Mouse (Mus musculus) gastrocnemius, postnatal 4 days (tissue): ENCODE measurements around the gene 4930590J08Rik. TPM values are rescaled to one million over a fixed set of nuclear protein-coding genes. Genes with fewer than 3 reads are reported as not detected.

Experiments
- DNase-seq, 2 experiments: peaks; one replicate each; pipeline ENCODE4 v3.0.0; 2021 to 2022; ENCODE audit warnings: low spot score in 2 of 2, mixed read lengths in 2 of 2
- total RNA-seq, 2 experiments: library from RNA; stranded (reverse); gene quantifications; 2 replicates each; pipeline ENCODE4 v1.2.3; 2021

Gene 4930590J08Rik
- total RNA-seq, 2 experiments from 2014 or later = 1.1 to 1.6 TPM

DNA sequence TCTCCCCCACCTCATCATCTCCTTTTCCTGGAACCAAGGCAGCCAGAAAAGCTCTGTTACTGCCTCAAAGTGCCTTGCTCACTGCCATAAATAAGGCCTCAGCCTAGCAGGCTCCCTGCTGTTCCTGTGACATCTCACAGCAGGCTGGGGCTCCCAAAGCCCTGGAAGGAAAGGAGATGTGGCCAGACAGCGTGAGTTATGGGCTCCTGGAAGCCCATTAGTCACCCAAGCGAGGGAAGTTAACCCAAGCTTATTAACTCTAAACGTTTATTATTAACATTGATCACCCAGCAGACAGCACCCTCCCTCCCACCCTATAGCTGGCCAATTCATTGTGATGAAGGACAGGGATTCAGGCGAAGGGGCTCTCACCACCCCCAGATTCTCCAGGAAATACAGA is 60.8 kb downstream of the 4930590J08Rik start:
- DNase-seq = no peak

DNA sequence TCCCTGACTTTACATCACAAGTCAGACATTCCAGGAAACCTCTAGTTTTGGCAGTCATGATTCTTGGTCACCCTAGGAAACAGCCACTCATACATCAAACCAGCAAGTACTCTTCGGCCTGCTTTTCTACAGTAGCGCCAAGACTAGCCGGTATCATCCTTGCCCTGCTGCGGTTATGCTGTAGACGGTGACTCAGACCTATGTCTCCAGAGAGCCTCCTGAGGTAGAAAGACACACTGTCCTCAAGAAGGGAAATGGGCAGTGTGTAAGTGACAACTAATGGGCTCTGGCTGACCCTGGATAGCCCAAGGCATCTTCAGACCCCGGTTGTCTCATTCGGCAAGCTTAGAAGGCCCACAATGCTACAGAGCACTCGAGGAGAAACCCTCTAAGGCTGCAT is 62.5 kb downstream of the 4930590J08Rik start:
- no peak for DNase-seq

DNA sequence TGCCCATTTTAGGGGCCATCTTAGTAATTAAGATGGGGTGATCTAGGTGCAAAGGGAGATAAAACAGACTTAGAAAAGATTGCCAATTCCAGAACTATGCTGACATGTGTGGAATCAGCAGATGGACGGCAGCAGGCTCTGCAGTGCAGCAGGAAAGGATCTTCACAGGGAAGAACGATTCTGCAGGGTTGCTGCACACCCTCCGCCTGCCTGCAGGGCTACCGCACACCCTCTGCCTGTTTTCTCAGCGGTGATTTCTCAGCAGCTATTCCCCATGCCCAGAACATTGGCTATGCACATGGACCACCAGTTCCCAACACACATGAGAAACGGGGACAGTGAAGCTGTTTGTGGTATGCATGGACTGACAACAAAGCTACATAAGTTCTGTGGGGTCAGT is 63.4 kb downstream of the 4930590J08Rik start:
- no peak for DNase-seq

DNA sequence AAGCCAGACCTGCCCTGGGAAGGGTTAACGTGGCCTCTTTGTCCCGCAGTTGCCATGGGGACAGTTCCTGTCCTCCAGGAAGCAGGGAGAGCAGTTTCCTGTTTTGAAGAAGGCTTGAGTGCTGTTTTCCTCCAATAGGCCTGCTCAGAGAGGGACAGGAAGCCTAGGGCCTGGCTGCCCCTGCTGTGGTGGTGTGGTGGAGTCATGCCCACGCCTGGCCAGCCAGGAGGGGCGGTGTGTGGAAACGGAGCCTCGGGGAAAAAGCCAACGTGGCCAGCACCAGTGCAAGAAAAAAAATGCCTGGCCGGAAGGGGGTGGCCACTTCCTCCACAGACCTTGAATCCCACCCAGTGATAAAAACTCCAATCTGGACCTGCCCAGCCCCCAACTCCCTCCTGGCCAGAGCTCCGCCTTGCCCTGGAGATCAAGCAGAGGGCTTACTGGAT is 69.6 kb downstream of the 4930590J08Rik start:
- peak; percentile 39 to 48 for DNase-seq

DNA sequence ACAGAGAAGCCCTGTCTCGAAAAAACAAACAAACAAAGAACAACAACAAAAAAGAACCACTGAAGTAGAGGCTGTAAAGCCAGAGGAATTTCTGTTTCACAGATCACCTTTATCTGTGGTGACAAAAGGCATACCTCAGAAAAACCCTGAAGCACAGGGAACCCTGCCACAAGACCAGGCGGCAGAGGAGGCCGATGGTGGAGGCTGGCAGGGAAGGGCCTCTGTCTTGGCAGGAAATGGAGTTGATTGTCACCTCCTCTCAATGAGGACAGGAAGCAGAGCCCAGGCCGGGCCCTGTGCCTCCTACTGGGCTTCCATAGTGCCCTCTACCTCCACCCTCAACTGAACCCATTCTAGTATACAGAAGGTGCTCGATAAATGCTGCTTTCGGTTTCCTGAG is 71.4 kb downstream of the 4930590J08Rik start:
- DNase-seq = no peak

DNA sequence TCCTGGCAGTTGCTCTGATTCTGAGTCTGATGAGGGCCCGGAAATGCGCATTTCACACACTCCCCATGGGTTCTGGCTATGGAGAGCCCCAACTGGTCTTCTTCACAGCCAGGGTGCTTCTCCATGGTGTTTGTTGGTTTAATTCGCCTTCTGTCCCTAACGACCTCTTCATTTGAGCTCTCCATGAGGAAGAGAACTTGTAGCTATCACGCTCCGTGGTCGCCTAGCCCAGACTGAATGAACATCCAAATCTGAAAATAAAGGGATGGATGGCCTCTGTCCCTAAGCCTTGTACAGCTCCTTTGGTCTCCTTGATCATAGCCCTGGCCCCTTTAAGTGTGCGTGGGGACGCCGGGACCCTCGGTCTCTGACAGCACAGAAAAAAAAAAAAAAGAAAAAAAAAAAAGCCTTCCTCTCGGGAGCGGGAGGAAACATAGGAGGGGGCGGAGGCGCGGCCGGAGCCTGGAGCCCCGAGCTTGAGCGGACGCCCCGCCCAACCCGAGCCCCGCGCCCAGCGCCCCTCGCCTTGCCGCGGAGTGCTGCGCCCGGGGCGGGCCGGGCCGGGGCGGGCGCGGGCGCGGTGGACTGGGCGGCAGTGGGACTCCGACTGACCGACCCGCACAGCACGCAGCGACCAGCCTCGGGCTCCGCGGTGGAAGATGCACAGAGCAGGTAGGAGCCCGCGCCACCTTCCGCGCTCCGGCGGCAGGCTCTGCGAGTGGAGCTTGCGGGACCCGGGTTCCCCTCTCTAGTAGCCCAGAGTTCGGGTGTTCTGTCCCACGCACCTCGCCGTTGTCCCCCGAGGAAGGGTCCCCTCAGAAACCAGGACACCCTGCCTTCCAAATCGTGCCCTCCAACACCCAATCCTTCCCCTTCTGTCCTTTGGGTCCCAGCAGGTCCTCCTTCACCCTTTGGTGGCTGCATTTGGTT is 76.0 kb downstream of the 4930590J08Rik start, which contains the start of gene Fgd5:
Fgd5 (plus strand) TSS at position 508 of the 930 bp plus-strand sequence.
- DNase-seq = peak; percentile 36 to 57

DNA sequence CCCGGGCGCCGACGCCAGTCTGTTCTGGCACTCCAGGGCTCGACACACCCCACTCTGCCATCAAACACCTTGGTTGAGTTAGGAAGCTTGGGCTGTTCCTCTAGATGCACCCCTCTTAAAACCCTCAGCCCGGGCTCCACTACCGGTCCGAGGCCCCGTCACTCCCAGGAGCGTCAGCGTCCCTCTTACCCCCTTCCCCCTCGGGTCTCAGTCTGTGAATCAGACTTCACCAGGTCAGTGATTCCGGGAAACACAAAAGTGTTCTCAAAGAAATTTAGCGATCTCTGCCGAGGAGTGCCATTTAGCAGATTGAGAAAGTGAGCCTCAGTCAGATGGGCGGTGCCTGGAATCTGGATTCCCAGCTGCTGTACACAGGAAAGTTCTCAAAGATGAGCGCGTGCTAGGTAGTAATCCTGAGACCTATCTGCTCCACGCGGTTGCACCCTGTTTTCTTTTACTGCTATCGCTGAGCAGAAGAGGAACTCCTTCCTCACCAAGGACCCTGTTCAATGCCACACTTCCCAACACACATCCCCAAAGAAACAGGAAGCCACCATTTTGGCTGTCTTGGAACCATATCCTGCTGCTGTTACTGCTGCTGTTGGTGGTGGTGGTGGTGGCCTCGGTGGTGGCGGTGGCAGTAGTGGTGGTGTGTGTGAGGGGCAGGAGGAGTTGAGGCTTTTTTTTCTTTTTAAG is 76.8 kb downstream of the 4930590J08Rik start:
- DNase-seq = no peak

DNA sequence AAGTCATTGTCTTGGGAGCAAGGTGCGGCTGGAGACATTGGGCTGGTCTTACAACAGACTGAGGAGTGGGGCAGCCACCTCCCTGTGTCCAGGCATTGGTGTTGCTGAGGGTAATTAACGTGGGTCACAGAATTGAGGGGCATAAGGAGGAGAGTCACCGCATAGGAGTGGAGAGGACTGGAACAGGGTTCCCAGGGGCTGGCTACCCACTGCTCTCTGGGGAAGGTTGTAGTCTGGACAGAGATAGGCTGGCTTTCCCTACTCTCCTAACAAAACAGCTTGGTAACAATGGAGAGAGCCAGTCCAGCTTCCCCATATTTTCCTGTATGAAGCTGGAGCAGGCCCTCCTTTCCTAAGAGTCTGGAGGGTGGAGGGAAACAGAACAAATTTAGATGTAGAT is 77.4 kb downstream of the 4930590J08Rik start:
- DNase-seq = no peak

DNA sequence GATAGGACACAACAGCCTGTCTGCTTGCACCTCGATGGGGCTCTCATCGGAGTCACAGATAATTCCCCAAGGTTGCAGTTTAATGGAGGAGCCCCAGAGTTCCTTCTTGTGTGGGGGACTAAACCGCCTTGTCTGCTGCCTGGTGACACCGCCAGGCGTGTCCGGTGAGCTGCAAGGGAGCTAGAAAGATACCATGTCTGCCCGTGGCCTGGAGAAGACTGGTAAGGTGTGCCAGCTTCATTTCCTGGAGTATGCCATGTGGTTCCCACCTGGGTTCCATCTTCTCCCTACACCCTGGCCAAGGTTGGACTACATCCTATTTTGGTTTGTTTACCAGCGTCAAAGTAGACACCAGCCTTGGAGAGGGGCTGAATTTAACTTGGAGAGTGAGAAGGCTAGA is 87.5 kb downstream of the 4930590J08Rik start:
- DNase-seq = no peak

DNA sequence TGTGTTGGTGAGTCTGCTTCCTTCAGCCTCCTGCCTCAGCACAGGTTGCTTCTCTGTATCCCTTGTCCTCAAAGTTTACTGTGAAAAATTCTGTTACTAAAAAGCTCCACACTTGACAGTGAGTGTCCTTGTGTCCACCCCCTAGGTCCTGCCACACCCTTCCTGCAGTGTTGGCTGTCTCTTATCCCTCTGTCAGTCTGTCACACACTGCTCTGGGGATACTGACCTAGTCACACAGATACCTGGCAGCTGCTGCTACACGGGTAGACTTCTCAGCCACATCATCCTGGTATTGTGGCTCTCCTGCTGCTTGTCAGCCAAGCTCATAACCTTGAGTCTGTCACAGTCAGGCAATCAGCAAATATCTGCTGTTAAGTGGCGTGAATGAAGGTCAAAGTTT is 90.2 kb downstream of the 4930590J08Rik start:
- DNase-seq = no peak

DNA sequence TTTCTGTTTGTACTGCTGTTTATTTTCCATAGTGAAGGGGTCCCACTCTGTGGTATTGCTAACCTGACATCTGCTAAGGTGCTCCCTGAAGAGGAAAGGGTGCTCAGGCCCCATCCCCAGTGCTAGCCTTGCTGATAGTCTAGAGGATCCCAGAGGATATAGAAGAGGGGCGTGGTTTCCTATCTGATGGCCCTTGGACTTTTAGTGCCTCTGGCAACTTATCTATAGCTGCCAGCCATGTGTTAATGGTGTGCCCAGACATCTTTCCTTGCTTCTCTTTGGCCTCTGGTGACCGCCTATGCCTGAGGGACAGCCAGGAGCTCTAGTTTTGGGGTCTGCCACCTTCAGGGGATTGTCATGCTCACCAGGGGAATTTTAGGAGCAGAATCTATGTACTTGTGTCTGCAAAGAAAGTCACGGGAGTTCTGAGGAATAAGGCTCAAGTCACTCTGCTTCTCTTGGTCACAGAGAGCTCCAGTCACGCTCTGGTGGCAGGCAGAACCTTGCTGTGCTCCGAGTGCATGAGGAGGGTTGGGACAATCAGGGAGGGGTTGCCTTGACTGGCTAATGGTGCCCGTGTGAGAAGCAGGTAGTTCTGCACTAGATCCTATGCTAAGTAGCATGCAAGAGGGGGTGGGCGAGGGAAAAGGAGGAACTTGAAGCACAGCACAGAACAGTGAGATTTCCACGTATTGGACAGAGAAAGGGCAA is 91.3 kb downstream of the 4930590J08Rik start:
- no peak for DNase-seq

DNA sequence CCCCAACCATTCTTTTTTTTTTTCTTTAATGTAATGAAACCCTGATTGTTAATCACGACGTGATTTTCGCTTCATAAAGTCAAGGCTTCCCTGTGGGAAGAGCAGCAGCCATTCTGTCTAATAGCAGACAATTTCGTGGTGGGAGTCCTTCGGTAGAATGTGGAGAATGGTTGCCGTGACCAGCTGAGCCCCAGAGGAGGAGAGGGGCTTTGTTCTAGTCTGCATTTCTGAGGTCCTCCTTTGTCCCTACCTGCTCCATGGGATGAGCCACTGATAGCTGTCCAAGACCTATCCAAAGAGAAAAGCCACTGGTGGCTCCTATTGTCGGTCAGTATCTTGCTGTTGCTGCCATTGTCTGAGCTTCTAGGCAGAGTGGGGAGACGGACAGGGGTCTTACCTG is 93.5 kb downstream of the 4930590J08Rik start:
- DNase-seq = no peak

Other genes starting within 250 kb of the 4930590J08Rik start
- 10 to 100 TPM; 53.5 to 56.9 TPM for gene Slc6a6, start 218.8 kb upstream of the 4930590J08Rik start, total RNA-seq
- gene Grip2, start 75.6 kb upstream of the 4930590J08Rik start, total RNA-seq = 10 to 100 TPM; 14.6 to 18.4 TPM
- 10 to 100 TPM; 11.9 to 15.1 TPM for gene Ccdc174, start 24.8 kb upstream of the 4930590J08Rik start, total RNA-seq
- 10 to 100 TPM; 22.1 to 25.3 TPM for gene Fgd5, start 76.1 kb downstream of the 4930590J08Rik start, total RNA-seq
- gene Nr2c2, start 188.6 kb downstream of the 4930590J08Rik start, total RNA-seq = 10 to 100 TPM; 38.0 to 41.3 TPM